50 mouse cellular contexts compared by ENCODE assay signal in genomic region chr13:4428558-4428957, GRCm38 (mm10). TPM values are rescaled to one million over a fixed set of nuclear protein-coding genes. Genes with fewer than 3 reads are reported as not detected.
"Had no signal": no experiment of that assay in that cellular context is flagged by ENCODE, and none has a peak within 500 bp of the region (broad histone marks: within the 10 kb centered on the region; RNA-seq: fewer than 3 reads in every experiment).

No protein-coding gene starts in this region.

- H3K27me3 ChIP-seq: heart, embryonic 12.5 days; heart, embryonic 13.5 days; heart, embryonic 15.5 days; hindbrain, embryonic 12.5 days; hindbrain, embryonic 13.5 days; hindbrain, embryonic 15.5 days; kidney, embryonic 15.5 days had no signal

- H3K4me1 ChIP-seq: heart, embryonic 10.5 days; heart, embryonic 12.5 days; heart, embryonic 13.5 days; heart, embryonic 15.5 days; hindbrain, embryonic 10.5 days; hindbrain, embryonic 12.5 days; hindbrain, embryonic 13.5 days; hindbrain, embryonic 15.5 days; kidney, embryonic 15.5 days had no signal

- H3K27ac ChIP-seq: heart, adult 2 months; heart, embryonic 10.5 days; heart, embryonic 13.5 days; heart, embryonic 15.5 days; hindbrain, embryonic 10.5 days; hindbrain, embryonic 12.5 days; hindbrain, embryonic 13.5 days; hindbrain, embryonic 14.5 days; hindbrain, embryonic 15.5 days; hindbrain, postnatal 0 days; kidney, embryonic 15.5 days; kidney, postnatal 0 days; layer of hippocampus, adult 2 months; left cerebral cortex, adult 2 months had no signal

- H3K9ac ChIP-seq: heart, embryonic 12.5 days; heart, embryonic 13.5 days; heart, embryonic 15.5 days; hindbrain, embryonic 12.5 days; hindbrain, embryonic 13.5 days; hindbrain, embryonic 14.5 days; hindbrain, embryonic 15.5 days; kidney, embryonic 15.5 days had no signal

- H3K36me3 ChIP-seq: heart, embryonic 10.5 days; heart, embryonic 12.5 days; heart, embryonic 13.5 days; heart, embryonic 15.5 days; hindbrain, embryonic 10.5 days; hindbrain, embryonic 12.5 days; hindbrain, embryonic 13.5 days; hindbrain, embryonic 15.5 days; kidney, embryonic 15.5 days had no signal

- ATAC-seq: hindbrain, embryonic 16.5 days; hindbrain, postnatal 0 days; inflammation-experienced regulatory T-cells, adult 6 months had no signal

- H3K9me3 ChIP-seq: heart, embryonic 10.5 days; heart, embryonic 12.5 days; heart, embryonic 13.5 days; heart, embryonic 15.5 days; hindbrain, embryonic 10.5 days; hindbrain, embryonic 12.5 days; hindbrain, embryonic 13.5 days; hindbrain, embryonic 15.5 days; kidney, embryonic 15.5 days had no signal

- H3K4me3 ChIP-seq: heart, adult 2 months; heart, embryonic 10.5 days; heart, embryonic 12.5 days; heart, embryonic 13.5 days; heart, embryonic 15.5 days; hindbrain, embryonic 10.5 days; hindbrain, embryonic 12.5 days; hindbrain, embryonic 13.5 days; hindbrain, embryonic 15.5 days; kidney, embryonic 15.5 days; layer of hippocampus, adult 2 months; left cerebral cortex, adult 2 months had no signal

- DNase-seq: heart, adult 2 months; heart, postnatal 10 days; heart, postnatal 14 days; heart, postnatal 36 days; heart, postnatal 4 days; kidney, adult 11 months; kidney, adult 18-20 months; kidney, adult 2 months; kidney, adult 8-10 months; kidney, adult 9 months; kidney, postnatal 10 days; kidney, postnatal 14 days; kidney, postnatal 25 days; kidney, postnatal 36 days; kidney, postnatal 4 days; layer of hippocampus, adult 9-11 months; layer of hippocampus, postnatal 36 days had no signal

- H3K4me2 ChIP-seq: heart, embryonic 12.5 days; heart, embryonic 13.5 days; heart, embryonic 15.5 days; hindbrain, embryonic 12.5 days; hindbrain, embryonic 13.5 days; hindbrain, embryonic 14.5 days; hindbrain, embryonic 15.5 days; kidney, embryonic 15.5 days had no signal

RNA-seq across cellular contexts. Expression of gene Akr1c6, which starts 5.5 kb away (rescaled TPM):
- total RNA-seq: heart, adult 2 months; heart, adult 8-10 months; heart, postnatal 10 days; heart, postnatal 14 days; heart, postnatal 25 days; heart, postnatal 36 days; heart, postnatal 4 days; hematopoietic stem cell, adult 5-6 weeks; hindbrain, postnatal 0 days; layer of hippocampus, adult 18-20 months; layer of hippocampus, adult 2 months; layer of hippocampus, adult 8-10 months; layer of hippocampus, postnatal 10 days; layer of hippocampus, postnatal 14 days; layer of hippocampus, postnatal 25 days; layer of hippocampus, postnatal 36 days; left cerebral cortex, adult 18-20 months; left cerebral cortex, adult 2 months had no signal
- polyA plus RNA-seq: heart, adult 2 months; heart, embryonic 10.5 days; heart, embryonic 12.5 days; heart, embryonic 13.5 days; heart, embryonic 14.5 days; heart, embryonic 15.5 days; heart, embryonic 16.5 days; heart, postnatal 0 days; hindbrain, embryonic 10.5 days; hindbrain, embryonic 11.5 days; hindbrain, embryonic 12.5 days; hindbrain, embryonic 13.5 days; hindbrain, embryonic 14.5 days; hindbrain, embryonic 15.5 days; hindbrain, embryonic 16.5 days; hindbrain, postnatal 0 days; inflammation-experienced regulatory T-cells, adult 6 months; intestine, embryonic 14.5 days; kidney, embryonic 14.5 days; kidney, embryonic 16.5 days; kidney, postnatal 0 days; large intestine, adult 2 months had no signal
